Mouse (Mus musculus) heart, adult 2 months (tissue): ENCODE measurements around the gene Pold1. TPM values are rescaled to one million over a fixed set of nuclear protein-coding genes. Genes with fewer than 3 reads are reported as not detected.
A peak's percentile ranks its signal among the peaks of the same experiment; 100 is the strongest.

Source experiments
- DNase-seq, 2 experiments: peaks; one replicate each; pipeline ENCODE4 v3.0.0; 2021
- H3K27ac ChIP-seq: fragments of 200-600 bp; 2 replicates; pipeline ENCODE4 v1.8.1; 2022
- H3K27me3 ChIP-seq: fragments of 200-500 bp; 2 replicates; pipeline ENCODE4 v1.6.1; 2012; ENCODE audit warnings: mild to moderate bottlenecking, low read length, inconsistent platforms, mixed read lengths; ENCODE audit not compliant: control insufficient read depth, insufficient read depth
- H3K36me3 ChIP-seq: fragments of 200-500 bp; 2 replicates; pipeline ENCODE4 v1.6.1; 2012; ENCODE audit warnings: low read length, inconsistent platforms; ENCODE audit not compliant: control insufficient read depth, insufficient read depth
- H3K4me1 ChIP-seq: fragments of 200-500 bp; 2 replicates; pipeline ENCODE4 v1.6.1; 2011; ENCODE audit warnings: low read length; ENCODE audit not compliant: control insufficient read depth, insufficient read depth
- H3K4me3 ChIP-seq: fragments of 200-600 bp; 2 replicates; pipeline ENCODE4 v1.8.1; 2022
- H3K79me2 ChIP-seq: fragments of 200-500 bp; replicated peaks from 2 replicates; pipeline ENCODE4 v1.6.1; 2012; ENCODE audit warnings: mild to moderate bottlenecking, inconsistent platforms, low read length, moderate library complexity, mixed read lengths; ENCODE audit not compliant: control insufficient read depth, insufficient read depth
- H3K9ac ChIP-seq: fragments of 200-500 bp; 2 replicates; pipeline ENCODE4 v1.6.1; 2012; ENCODE audit warnings: low read depth, mild to moderate bottlenecking, control low read depth, inconsistent platforms, low read length, mixed read lengths
- CTCF ChIP-seq: fragments of 200-600 bp; IDR thresholded peaks from 2 replicates; pipeline ENCODE4 v1.8.1; 2022; ENCODE audit warnings: antibody characterized with exemption, mild to moderate bottlenecking, moderate library complexity
- EP300 ChIP-seq: fragments of 200-500 bp; IDR thresholded peaks from 2 replicates; pipeline ENCODE4 v1.6.1; 2011; ENCODE audit warnings: low read depth, low read length, control low read depth; ENCODE audit not compliant: insufficient read depth
- POLR2A ChIP-seq: fragments of 200-500 bp; IDR thresholded peaks from 2 replicates; pipeline ENCODE4 v1.6.1; 2011; ENCODE audit warnings: mild to moderate bottlenecking, low read depth, low read length, control low read depth; ENCODE audit not compliant: insufficient read depth
- WGBS: fragments of 180-500 bp; shearing (Covaris S2); methylation state at CpG from one replicate; pipeline ENCODE4 v1.1.7; 2018; 5-methylcytosine and 5-hydroxymethylcytosine counted together
- intact Hi-C: fragments of 180-260 bp; cut with DNase I; formaldehyde crosslinking; loops from one replicate; pipeline ENCODE4 v1.15.1; 2025
- polyA plus RNA-seq: library from polyadenylated mRNA; depleted of rRNA; stranded (reverse); fragments of >200 nt; gene quantifications from 2 replicates; pipeline ENCODE4 v1.2.3, GENCODE M21; 2012
- total RNA-seq, 2 experiments: library from RNA; stranded (reverse); gene quantifications; 2 replicates each; pipeline ENCODE4 v1.2.3; 2021

The Pold1 gene
- total and polyA plus RNA-seq, 3 experiments = 10.8 to 15.5 (median 11.7) TPM

- intact Hi-C loops = no loop called here
- Histone ChIP-seq H3K4me3 (no peak overlapping the region), H3K36me3 (no peaks in the 10 kb centered on the region), H3K27me3 (no peaks in the 10 kb centered on the region), H3K4me1 (peaks cover under 1% of the 10 kb centered on the region), H3K9ac (no peak overlapping the region), H3K27ac (no peak overlapping the region), H3K79me2 (no peaks in the 10 kb centered on the region)
- no peak for DNase-seq
- TF ChIP-seq EP300 (no peak), POLR2A (no peak), CTCF (no peak)
- 79% methylated on average over 3 of the region's 3 CpGs for WGBS
These were observed 18.1 kb downstream of the Pold1 start for GRCm38 (mm10) chr7:44530507-44530906.

- peaks cover 4% of the 10 kb centered on the region for H3K4me1 ChIP-seq
- no peaks in the 10 kb centered on the region for H3K36me3 ChIP-seq
- no peak overlapping the region for H3K9ac ChIP-seq
- H3K79me2 ChIP-seq = no peaks in the 10 kb centered on the region
- H3K27me3 ChIP-seq = no peaks in the 10 kb centered on the region
- no peak overlapping the region for H3K4me3 ChIP-seq
- no peak overlapping the region for H3K27ac ChIP-seq
- WGBS = 73% methylated on average over 5 of the region's 5 CpGs
- intact Hi-C loops = no loop called here
- no peak for DNase-seq
- TF ChIP-seq EP300 (no peak), POLR2A (no peak), CTCF (no peak)
These were observed 19.1 kb downstream of the Pold1 start for GRCm38 (mm10) chr7:44529518-44529917.

GRCm38 (mm10) chr7:44527483-44528398, 20.9 kb downstream of the Pold1 start:
- Histone ChIP-seq H3K27me3 (no peaks in the 10 kb centered on the region), H3K9ac (peak overlapping the region; percentile 60), H3K27ac (peak overlapping the region; percentile 84), H3K4me1 (peaks cover 4% of the 10 kb centered on the region), H3K4me3 (peak overlapping the region; percentile 55), H3K79me2 (no peaks in the 10 kb centered on the region), H3K36me3 (no peaks in the 10 kb centered on the region)
- 7% methylated on average over 40 of the region's 40 CpGs for whole genome bisulfite sequencing
- intact Hi-C loops = loop anchor here (2.0 kb wide), 1 partner anchor 19 kb away; no protein-coding TSS in a partner anchor
- DNase-seq = peak; percentile 77 to 85
- TF ChIP-seq EP300 (no peak), CTCF (peak; percentile 83), POLR2A (peak; percentile 52; the same call in 1 of the 2 replicates)

GRCm38 (mm10) chr7:44526414-44527154, 22.1 kb downstream of the Pold1 start:
- no peak for TF ChIP-seq CTCF
- TF ChIP-seq EP300 = no peak
- TF ChIP-seq POLR2A = no peak
- DNase-seq = no peak
- 89% methylated on average over 14 of the region's 14 CpGs for WGBS
- H3K4me3 ChIP-seq = no peak overlapping the region
- H3K9ac ChIP-seq = no peak overlapping the region
- intact Hi-C loops = loop anchor here (2.0 kb wide), 1 partner anchor 20 kb away; no protein-coding TSS in a partner anchor
- no peaks in the 10 kb centered on the region for H3K79me2 ChIP-seq
- no peaks in the 10 kb centered on the region for H3K36me3 ChIP-seq
- peaks cover 4% of the 10 kb centered on the region for H3K4me1 ChIP-seq
- no peak overlapping the region for H3K27ac ChIP-seq
- H3K27me3 ChIP-seq = no peaks in the 10 kb centered on the region

- WGBS = 9% methylated on average over 22 of the region's 22 CpGs
- no peaks in the 10 kb centered on the region for H3K36me3 ChIP-seq
- peak; percentile 91 to 93 for DNase-seq
- peaks cover 4% of the 10 kb centered on the region for H3K4me1 ChIP-seq
- peak overlapping the region; percentile 72 for H3K27ac ChIP-seq
- H3K27me3 ChIP-seq = no peaks in the 10 kb centered on the region
- peak overlapping the region; percentile 43 for H3K9ac ChIP-seq
- H3K79me2 ChIP-seq = no peaks in the 10 kb centered on the region
- H3K4me3 ChIP-seq = peak overlapping the region; percentile 19; the same call in 1 of the 2 replicates
- intact Hi-C loops = loop anchor here (2.0 kb wide), 1 partner anchor 24 kb away; no protein-coding TSS in a partner anchor
- TF ChIP-seq EP300 (no peak), CTCF (no peak), POLR2A (peak; percentile 32; the same call in 1 of the 2 replicates)
These were observed 23.4 kb downstream of the Pold1 start for GRCm38 (mm10) chr7:44525126-44525832.
